Mouse (Mus musculus) frontal cortex, postnatal 36 days (tissue): ENCODE results near the gene Ifitm5.

ENCODE experiments used
- DNase-seq, 2 experiments: peaks; one replicate each; pipeline ENCODE4 v3.0.0; 2022; ENCODE audit warnings: low spot score in 2 of 2

Ifitm5 gene

GRCm38 (mm10) chr7:140941222-140942051 is 8.7 kb downstream of the Ifitm5 start, which contains the start of gene Pgghg:
TSS of gene Pgghg (plus strand) at chr7:140941391.
- peak; percentile 52 to 55 for DNase-seq

- DNase-seq: no peak
Measured at GRCm38 (mm10) chr7:140939669-140940171, 10.4 kb downstream of the Ifitm5 start.

GRCm38 (mm10) chr7:140938896-140939295 is 11.2 kb downstream of the Ifitm5 start:
- no peak for DNase-seq

GRCm38 (mm10) chr7:140938436-140938835 is 11.7 kb downstream of the Ifitm5 start:
- DNase-seq: no peak

GRCm38 (mm10) chr7:140927181-140927580 is 22.9 kb downstream of the Ifitm5 start:
- no peak for DNase-seq

- DNase-seq: no peak
Measured at GRCm38 (mm10) chr7:140923070-140923775, 26.9 kb downstream of the Ifitm5 start.

- DNase-seq: peak; percentile 19 to 36
Measured at GRCm38 (mm10) chr7:140922398-140923069, 27.6 kb downstream of the Ifitm5 start.

- DNase-seq: no peak
Measured at GRCm38 (mm10) chr7:140921225-140921975, 28.7 kb downstream of the Ifitm5 start.

GRCm38 (mm10) chr7:140920418-140921029 is 29.6 kb downstream of the Ifitm5 start, which contains the start of gene Nlrp6:
TSS of gene Nlrp6 (plus strand) at chr7:140920902.
- no peak for DNase-seq

GRCm38 (mm10) chr7:140919911-140920310 is 30.2 kb downstream of the Ifitm5 start:
- DNase-seq: no peak

GRCm38 (mm10) chr7:140914031-140914690 is 35.9 kb downstream of the Ifitm5 start:
- no peak for DNase-seq

- no peak for DNase-seq
Measured at GRCm38 (mm10) chr7:140912846-140913482, 37.1 kb downstream of the Ifitm5 start.

- peak; percentile 40 to 41 for DNase-seq
Measured at GRCm38 (mm10) chr7:140912293-140912692, 37.8 kb downstream of the Ifitm5 start.

- peak; percentile 64 to 68 for DNase-seq
Measured at GRCm38 (mm10) chr7:140908634-140909107, 41.4 kb downstream of the Ifitm5 start.

- DNase-seq: no peak
Measured at GRCm38 (mm10) chr7:140908181-140908580, 41.9 kb downstream of the Ifitm5 start.

GRCm38 (mm10) chr7:140907697-140908096 is 42.4 kb downstream of the Ifitm5 start:
- no peak for DNase-seq

GRCm38 (mm10) chr7:140907131-140907530 is 43.0 kb downstream of the Ifitm5 start:
- no peak for DNase-seq

GRCm38 (mm10) chr7:140905642-140906081 is 44.4 kb downstream of the Ifitm5 start:
- no peak for DNase-seq

GRCm38 (mm10) chr7:140903212-140903611 is 46.9 kb downstream of the Ifitm5 start:
- DNase-seq: peak; percentile 72 to 75
